Comparison of ENCODE assay signal across 8 mouse cellular contexts in genomic region chr19:43753226-43753835, GRCm38 (mm10). TPM values are rescaled to one million over a fixed set of nuclear protein-coding genes. Genes with fewer than 3 reads are reported as not detected.
DNase-seq lines count a peak whose midpoint lies in the region; ATAC-seq and TF ChIP-seq lines count a peak whose summit lies in the region.

No protein-coding gene starts in this region.

- no peaks in the 10 kb centered on the region for H3K27me3 ChIP-seq in heart, embryonic 11.5 days (ENCODE audit: control insufficient read depth, insufficient read depth, low read length)
- H3K27me3 ChIP-seq in kidney, embryonic 15.5 days: no peaks in the 10 kb centered on the region
- no peaks in the 10 kb centered on the region for H3K27me3 ChIP-seq in limb, embryonic 15.5 days
- H3K27me3 ChIP-seq in midbrain, postnatal 0 days (ENCODE audit: insufficient read depth, low read length): no peaks in the 10 kb centered on the region

- H3K4me2 ChIP-seq in heart, embryonic 11.5 days: peak overlapping the region; percentile 65
- H3K4me2 ChIP-seq in kidney, embryonic 15.5 days: peak overlapping the region; percentile 64
- peak overlapping the region; percentile 52 for H3K4me2 ChIP-seq in limb, embryonic 15.5 days
- H3K4me2 ChIP-seq in midbrain, postnatal 0 days (ENCODE audit: low read depth, low read length, poor library complexity, severe bottlenecking): peak overlapping the region; percentile 44

- peak overlapping the region; percentile 98 for H3K27ac ChIP-seq in bone marrow, adult 2 months (ENCODE audit: control insufficient read depth, insufficient read depth, low read depth, low read length, poor library complexity)
- peak overlapping the region; percentile 85 for H3K27ac ChIP-seq in heart, embryonic 11.5 days (ENCODE audit: low read depth, low read length)
- peak overlapping the region; percentile 99 for H3K27ac ChIP-seq in kidney, embryonic 15.5 days
- H3K27ac ChIP-seq in limb, embryonic 15.5 days: peak overlapping the region; percentile 98
- H3K27ac ChIP-seq in midbrain, postnatal 0 days (ENCODE audit: low read depth, low read length): peak overlapping the region; percentile 92

- TF ChIP-seq CTCF in bone marrow, adult 2 months (IDR thresholded peaks at IDR 0.05; ENCODE audit: control insufficient read depth, insufficient read depth, low read length): peak; percentile 91
- peak; percentile 79 for TF ChIP-seq CTCF in midbrain, postnatal 0 days (IDR thresholded peaks at IDR 0.05)

- peak; percentile 91 for DNase-seq in CD4-positive helper T cell, adult 2 months (ENCODE audit: low read depth, low spot score)
- peak; percentile 81 for DNase-seq in midbrain, postnatal 0 days (ENCODE audit: low spot score)
- DNase-seq in spleen, postnatal 4 days (ENCODE audit: low spot score in 2 of 2): peak; percentile 90 to 95

- under 1% methylated on average over 23 of the region's 24 CpGs for WGBS in bone marrow, adult 2 months
- WGBS in heart, embryonic 11.5 days (ENCODE audit: insufficient replicate concordance): 3% methylated on average over 20 of the region's 24 CpGs
- under 1% methylated on average over 24 of the region's 24 CpGs for WGBS in kidney, embryonic 15.5 days
- 1% methylated on average over 24 of the region's 24 CpGs for WGBS in limb, embryonic 15.5 days
- 1% methylated on average over 23 of the region's 24 CpGs for WGBS in midbrain, postnatal 0 days

- peaks cover 3% of the 10 kb centered on the region; the same call in 1 of the 2 replicates for H3K36me3 ChIP-seq in heart, embryonic 11.5 days (ENCODE audit: control insufficient read depth, insufficient read depth, low read length)
- peaks cover 27% of the 10 kb centered on the region for H3K36me3 ChIP-seq in kidney, embryonic 15.5 days
- H3K36me3 ChIP-seq in limb, embryonic 15.5 days: peaks cover 18% of the 10 kb centered on the region
- peaks cover 11% of the 10 kb centered on the region for H3K36me3 ChIP-seq in midbrain, postnatal 0 days (ENCODE audit: insufficient read depth, low read length)

- H3K9me3 ChIP-seq in heart, embryonic 11.5 days (replicated peaks; ENCODE audit: control insufficient read depth, low read length): no peaks in the 10 kb centered on the region
- no peaks in the 10 kb centered on the region for H3K9me3 ChIP-seq in kidney, embryonic 15.5 days (replicated peaks)
- H3K9me3 ChIP-seq in limb, embryonic 15.5 days: no peaks in the 10 kb centered on the region
- H3K9me3 ChIP-seq in midbrain, postnatal 0 days (ENCODE audit: low read length): no peaks in the 10 kb centered on the region

- no peaks in the 10 kb centered on the region; the same call in none of the 2 replicates for H3K4me1 ChIP-seq in bone marrow, adult 2 months (ENCODE audit: control insufficient read depth, insufficient read depth, low read length)
- H3K4me1 ChIP-seq in heart, embryonic 11.5 days (ENCODE audit: control insufficient read depth, insufficient read depth, low read length): peaks cover 3% of the 10 kb centered on the region; the same call in 1 of the 2 replicates
- H3K4me1 ChIP-seq in kidney, embryonic 15.5 days: peaks cover 14% of the 10 kb centered on the region
- 0 out of 2 replicates have a peak, but pooled peaks cover 4% of the 10 kb centered on the region for H3K4me1 ChIP-seq in limb, embryonic 15.5 days
- H3K4me1 ChIP-seq in midbrain, postnatal 0 days (ENCODE audit: insufficient read depth, low read length): no peaks in the 10 kb centered on the region

- H3K4me3 ChIP-seq in bone marrow, adult 2 months (replicated peaks; ENCODE audit: control insufficient read depth, low read depth, low read length): peak overlapping the region; percentile 86
- peak overlapping the region; percentile 70 for H3K4me3 ChIP-seq in heart, embryonic 11.5 days (ENCODE audit: low read depth, low read length)
- H3K4me3 ChIP-seq in kidney, embryonic 15.5 days (replicated peaks): peak overlapping the region; percentile 70
- H3K4me3 ChIP-seq in limb, embryonic 15.5 days: peak overlapping the region; percentile 73
- H3K4me3 ChIP-seq in midbrain, postnatal 0 days (ENCODE audit: low read depth, low read length): peak overlapping the region; percentile 58

- ATAC-seq in erythroblast, adult 5-6 weeks (replicated peaks; ENCODE audit: low FRiP score, poor library complexity, severe bottlenecking): peak; percentile 94
- ATAC-seq in heart, embryonic 11.5 days (replicated peaks; ENCODE audit: insufficient number of reproducible peaks, low FRiP score, low TSS enrichment): peak; percentile 80
- peak; percentile 86 for ATAC-seq in kidney, embryonic 15.5 days (replicated peaks; ENCODE audit: low FRiP score)
- peak; percentile 72 for ATAC-seq in limb, embryonic 15.5 days (ENCODE audit: insufficient number of reproducible peaks, low FRiP score, low TSS enrichment, low read depth)
- peak; percentile 90 for ATAC-seq in midbrain, postnatal 0 days (ENCODE audit: low FRiP score)

- TF ChIP-seq POLR2A in bone marrow, adult 2 months (IDR thresholded peaks at IDR 0.05; ENCODE audit: borderline replicate concordance, control insufficient read depth, low read depth, low read length): no peak

- H3K9ac ChIP-seq in heart, embryonic 11.5 days (ENCODE audit: low read depth, low read length): peak overlapping the region; percentile 68
- H3K9ac ChIP-seq in kidney, embryonic 15.5 days: peak overlapping the region; percentile 73
- peak overlapping the region; percentile 73 for H3K9ac ChIP-seq in limb, embryonic 15.5 days
- peak overlapping the region; percentile 62 for H3K9ac ChIP-seq in midbrain, postnatal 0 days (replicated peaks; ENCODE audit: low read length, poor library complexity, severe bottlenecking)

RNA-seq across cellular contexts. Expression of gene Cox15, which starts 0.5 kb away (rescaled TPM):
- polyA plus RNA-seq in bone marrow, adult 2 months (2011; ENCODE audit: insufficient read depth, insufficient read length, low replicate concordance, missing spikeins): 3.0 and 12.4 TPM in 2 replicates
- total RNA-seq in erythroblast, adult 5-6 weeks (2015; ENCODE audit: low replicate concordance): 1.9 and 6.1 TPM in 2 replicates
- 4.0 and 5.2 TPM in 2 replicates for total RNA-seq in erythroblast, adult 5-6 weeks (2017; ENCODE audit: low replicate concordance)
- polyA plus RNA-seq in heart, embryonic 11.5 days (2014; fragmentation: Nextera tagmentation; extraction: Ambion mirVana): 8.8 and 10.4 TPM in 2 replicates
- 11.1 and 13.1 TPM in 2 replicates for polyA plus RNA-seq in kidney, embryonic 15.5 days (2015; fragmentation: Nextera tagmentation; extraction: Ambion mirVana)
- polyA plus RNA-seq in limb, embryonic 15.5 days (2015; fragmentation: Nextera tagmentation; extraction: Ambion mirVana): 9.3 and 10.4 TPM in 2 replicates
- 22.3 and 32.7 TPM in 2 replicates for total RNA-seq in midbrain, postnatal 0 days (2014; rRNA removed)
- 9.4 and 10.6 TPM in 2 replicates for polyA plus RNA-seq in midbrain, postnatal 0 days (2015; fragmentation: Nextera tagmentation; extraction: Ambion mirVana)

RNA-seq across cellular contexts. Expression of gene Cutc, which starts 0.5 kb away (rescaled TPM):
- 6.6 and 9.1 TPM in 2 replicates for polyA plus RNA-seq in bone marrow, adult 2 months (2011; ENCODE audit: insufficient read depth, insufficient read length, low replicate concordance, missing spikeins)
- 11.1 and 23.2 TPM in 2 replicates for total RNA-seq in erythroblast, adult 5-6 weeks (2015; ENCODE audit: low replicate concordance)
- 2.8 and 6.1 TPM in 2 replicates for total RNA-seq in erythroblast, adult 5-6 weeks (2017; ENCODE audit: low replicate concordance)
- polyA plus RNA-seq in heart, embryonic 11.5 days (2014; fragmentation: Nextera tagmentation; extraction: Ambion mirVana): 8.6 and 10.9 TPM in 2 replicates
- polyA plus RNA-seq in kidney, embryonic 15.5 days (2015; fragmentation: Nextera tagmentation; extraction: Ambion mirVana): 15.2 and 17.4 TPM in 2 replicates
- 13.6 and 13.7 TPM in 2 replicates for polyA plus RNA-seq in limb, embryonic 15.5 days (2015; fragmentation: Nextera tagmentation; extraction: Ambion mirVana)
- 2.7 and 5.2 TPM in 2 replicates for total RNA-seq in midbrain, postnatal 0 days (2014; rRNA removed)
- polyA plus RNA-seq in midbrain, postnatal 0 days (2015; fragmentation: Nextera tagmentation; extraction: Ambion mirVana): 7.8 and 8.0 TPM in 2 replicates

RNA-seq across cellular contexts. Expression of gene Abcc2, which starts 28.7 kb away (rescaled TPM):
- polyA plus RNA-seq in bone marrow, adult 2 months (2011; ENCODE audit: insufficient read depth, insufficient read length, low replicate concordance, missing spikeins): 0.66 and 0.75 TPM in 2 replicates
- total RNA-seq in erythroblast, adult 5-6 weeks (2015; ENCODE audit: low replicate concordance): 0.38 TPM in 1 of 2 replicates, not detected in the other
- 1.4 and 3.8 TPM in 2 replicates for total RNA-seq in erythroblast, adult 5-6 weeks (2017; ENCODE audit: low replicate concordance)
- 0.03 and 0.04 TPM in 2 replicates for polyA plus RNA-seq in heart, embryonic 11.5 days (2014; fragmentation: Nextera tagmentation; extraction: Ambion mirVana)
- polyA plus RNA-seq in kidney, embryonic 15.5 days (2015; fragmentation: Nextera tagmentation; extraction: Ambion mirVana): 3.7 and 4.0 TPM in 2 replicates
- polyA plus RNA-seq in limb, embryonic 15.5 days (2015; fragmentation: Nextera tagmentation; extraction: Ambion mirVana): 0.03 TPM in 1 of 2 replicates, not detected in the other
- 0.09 and 0.22 TPM in 2 replicates for total RNA-seq in midbrain, postnatal 0 days (2014; rRNA removed)
- polyA plus RNA-seq in midbrain, postnatal 0 days (2015; fragmentation: Nextera tagmentation; extraction: Ambion mirVana): 0.07 and 0.11 TPM in 2 replicates

Comparison
In these comparisons a context has a peak if more than half of its experiments do, and no peak if none do; other contexts are left out.
1. Peak in every context shown above with its lines: DNase-seq, ATAC-seq, H3K4me3 ChIP-seq and H3K27ac ChIP-seq.